Mouse (Mus musculus) forebrain, postnatal 0 days (tissue): ENCODE measurements at regions not wholly inside any gene's neighbourhood (a gene's known extent, or its start where the extent isn't known, plus 50 kb on each side); places are given as distances from the start of the nearest gene placed in this dataset.

ENCODE experiments used
- ATAC-seq: fragments of 200-750 bp; cut with Nextera tagmentation; 2 replicates; pipeline ENCODE4 v1.8.0; 2017; ENCODE audit warnings: mild to moderate bottlenecking, moderate library complexity
- DNase-seq: peaks from one replicate; pipeline ENCODE4 v3.0.0-alpha.2; 2015
- H3K27ac ChIP-seq: fragments of 300-500 bp; sonication (generic); 2 replicates; pipeline ENCODE4 v1.5.1; 2014; ENCODE audit warnings: low read depth, mild to moderate bottlenecking, antibody characterized with exemption, low read length, moderate library complexity, mixed read lengths
- H3K27me3 ChIP-seq: fragments of 300-500 bp; sonication (generic); 2 replicates; pipeline ENCODE4 v1.6.1; 2014; ENCODE audit warnings: mild to moderate bottlenecking, low read length, mixed read lengths; ENCODE audit not compliant: insufficient read depth
- H3K36me3 ChIP-seq: fragments of 300-500 bp; sonication (generic); 2 replicates; pipeline ENCODE4 v1.6.1; 2014; ENCODE audit warnings: mild to moderate bottlenecking, moderate library complexity; ENCODE audit not compliant: insufficient read depth
- H3K4me1 ChIP-seq: fragments of 300-500 bp; sonication (generic); 2 replicates; pipeline ENCODE4 v1.6.1; 2014; ENCODE audit warnings: antibody characterized with exemption; ENCODE audit not compliant: insufficient read depth
- H3K4me2 ChIP-seq: fragments of 300-500 bp; sonication (generic); 2 replicates; pipeline ENCODE4 v1.6.1; 2014; ENCODE audit warnings: low read depth, mild to moderate bottlenecking, moderate library complexity
- H3K4me3 ChIP-seq: fragments of 300-500 bp; sonication (generic); 2 replicates; pipeline ENCODE4 v1.5.1; 2014; ENCODE audit warnings: low read depth, low read length, mixed read lengths
- H3K9ac ChIP-seq: fragments of 300-500 bp; sonication (generic); 2 replicates; pipeline ENCODE4 v1.6.1; 2014; ENCODE audit warnings: mild to moderate bottlenecking
- H3K9me3 ChIP-seq: fragments of 300-500 bp; sonication (generic); 2 replicates; pipeline ENCODE4 v1.6.1; 2016; ENCODE audit warnings: low read length
- CTCF ChIP-seq: sonication (generic); IDR thresholded peaks from 2 replicates; pipeline ENCODE4 v1.5.1; 2016; ENCODE audit warnings: antibody characterized with exemption, control low read depth, low read depth
- WGBS: fragments of 180-500 bp; shearing (Covaris S2); extraction: QIAGEN DNeasy Blood & Tissue Kit; methylation state at CpG from one replicate; pipeline ENCODE4 v1.1.7; 2014; 5-methylcytosine and 5-hydroxymethylcytosine counted together

DNA sequence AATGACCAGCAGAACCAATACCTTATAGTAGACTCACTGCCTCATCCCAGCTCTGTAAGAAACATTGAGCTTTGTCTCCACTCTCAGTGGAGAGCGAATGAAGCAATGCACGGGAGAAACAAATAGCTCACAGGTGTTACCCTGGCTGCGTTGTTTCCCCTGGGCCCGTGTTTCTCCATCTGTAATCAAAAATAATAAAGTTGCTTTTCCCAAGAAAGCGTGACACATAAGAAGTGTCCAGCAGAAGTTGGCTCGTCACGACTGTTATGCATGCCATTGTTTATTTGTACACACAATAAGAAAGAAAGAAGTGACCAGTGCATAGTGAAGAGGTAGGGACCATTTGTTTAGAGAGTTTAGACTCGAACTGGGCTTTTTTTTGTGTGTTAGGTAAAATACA lies 171.3 kb upstream of the Frmd6 start:
- Histone ChIP-seq H3K4me2 (no peak overlapping the region), H3K4me3 (no peak overlapping the region), H3K27ac (no peak overlapping the region), H3K4me1 (0 out of 2 replicates have a peak, but pooled peaks cover 5% of the 10 kb centered on the region), H3K9me3 (no peaks in the 10 kb centered on the region), H3K9ac (no peak overlapping the region), H3K27me3 (no peaks in the 10 kb centered on the region), H3K36me3 (no peaks in the 10 kb centered on the region)
- ATAC-seq (no peak), DNase-seq (no peak)
- 70% methylated on average over 8 of the region's 8 CpGs for WGBS
- no peak for TF ChIP-seq CTCF

DNA sequence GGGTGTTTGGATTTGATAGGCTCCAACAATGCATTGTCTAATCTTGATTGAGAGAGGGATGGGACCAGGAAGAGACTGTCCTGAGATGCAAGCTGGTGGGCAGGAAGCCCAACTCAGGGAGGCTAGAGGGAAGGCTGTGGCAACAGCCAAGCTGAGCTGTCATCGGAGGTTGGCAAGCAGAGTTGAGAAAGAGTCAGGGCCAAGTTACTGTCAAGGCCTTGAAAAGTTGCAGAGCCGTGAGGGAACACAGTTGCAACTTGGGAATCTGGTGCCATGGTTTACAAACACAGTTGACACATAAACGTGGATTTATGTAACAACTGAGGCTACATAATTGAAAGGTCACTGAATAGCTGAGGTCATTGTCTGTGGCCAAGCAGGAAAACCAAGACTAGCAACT lies 170.8 kb upstream of the Frmd6 start:
- DNase-seq: peak; percentile 84
- no peaks in the 10 kb centered on the region for H3K9me3 ChIP-seq
- H3K36me3 ChIP-seq: no peaks in the 10 kb centered on the region
- WGBS: 38% methylated on average over 3 of the region's 3 CpGs
- 0 out of 2 replicates have a peak, but pooled peaks cover 5% of the 10 kb centered on the region for H3K4me1 ChIP-seq
- TF ChIP-seq CTCF: no peak
- ATAC-seq: peak; percentile 70
- no peak overlapping the region for H3K9ac ChIP-seq
- H3K27ac ChIP-seq: no peak overlapping the region
- H3K27me3 ChIP-seq: no peaks in the 10 kb centered on the region
- H3K4me3 ChIP-seq: no peak overlapping the region
- H3K4me2 ChIP-seq: no peak overlapping the region

DNA sequence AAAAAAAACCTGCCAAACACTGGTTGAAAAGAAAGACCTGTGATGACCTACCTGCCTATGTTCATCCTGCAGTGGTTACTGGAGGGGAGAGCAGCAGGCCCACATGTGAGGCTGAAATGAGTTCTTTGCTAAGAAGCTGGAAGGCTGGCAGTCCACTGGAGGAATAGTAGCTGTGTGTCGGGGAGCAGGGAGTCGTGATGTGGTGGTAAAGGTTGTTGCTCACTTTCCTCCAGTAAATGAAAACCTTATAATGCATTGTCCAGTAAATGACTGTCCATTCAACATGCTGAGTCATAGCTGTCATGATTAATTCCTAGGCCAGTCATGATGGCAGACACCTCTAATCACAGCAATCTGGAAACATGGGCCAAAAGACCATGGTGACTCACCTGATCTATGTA lies 169.9 kb upstream of the Frmd6 start:
- H3K9me3 ChIP-seq: no peaks in the 10 kb centered on the region
- no peak overlapping the region for H3K9ac ChIP-seq
- 95% methylated on average over 2 of the region's 2 CpGs for WGBS
- no peaks in the 10 kb centered on the region for H3K36me3 ChIP-seq
- H3K4me2 ChIP-seq: no peak overlapping the region
- no peak for TF ChIP-seq CTCF
- H3K4me3 ChIP-seq: no peak overlapping the region
- no peak for ATAC-seq
- no peak overlapping the region for H3K27ac ChIP-seq
- DNase-seq: no peak
- H3K4me1 ChIP-seq: 0 out of 2 replicates have a peak, but pooled peaks cover 5% of the 10 kb centered on the region
- H3K27me3 ChIP-seq: no peaks in the 10 kb centered on the region

DNA sequence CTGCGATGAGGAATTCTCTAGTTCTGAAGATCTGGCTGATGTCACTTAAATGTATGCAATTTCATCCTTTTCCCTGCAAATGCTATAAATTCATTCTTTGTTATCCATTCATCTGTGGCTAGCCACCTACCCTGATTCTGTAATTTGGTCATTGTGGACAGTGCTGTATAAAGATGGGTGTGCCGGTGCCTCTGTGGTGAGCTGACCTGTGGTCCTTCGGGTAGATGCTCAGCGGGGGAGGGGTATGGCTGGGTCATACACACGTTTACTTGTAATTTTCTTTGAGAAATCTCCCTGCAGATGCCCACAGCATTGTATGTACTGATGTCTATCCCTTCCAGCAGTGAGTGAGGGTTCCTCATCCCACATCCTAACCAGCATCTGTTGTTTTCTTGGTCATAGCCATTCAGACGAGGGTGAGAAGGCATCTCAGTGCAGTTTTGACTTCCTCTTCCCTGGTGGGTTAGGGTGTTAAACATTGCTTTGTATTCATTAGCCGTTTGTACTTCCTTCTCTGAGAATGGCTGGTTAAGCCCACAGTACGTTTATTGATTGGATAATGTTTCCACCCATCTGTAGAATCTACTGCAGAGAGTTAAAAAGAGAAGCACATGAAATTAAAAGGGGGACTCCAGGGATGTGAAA lies 169.3 kb upstream of the Frmd6 start:
- no peaks in the 10 kb centered on the region for H3K27me3 ChIP-seq
- H3K4me1 ChIP-seq: 0 out of 2 replicates have a peak, but pooled peaks cover 5% of the 10 kb centered on the region
- no peak overlapping the region for H3K4me2 ChIP-seq
- H3K4me3 ChIP-seq: no peak overlapping the region
- 68% methylated on average over 8 of the region's 8 CpGs for WGBS
- no peaks in the 10 kb centered on the region for H3K36me3 ChIP-seq
- H3K9me3 ChIP-seq: no peaks in the 10 kb centered on the region
- ATAC-seq (no peak), DNase-seq (no peak)
- no peak overlapping the region for H3K9ac ChIP-seq
- TF ChIP-seq CTCF: no peak
- no peak overlapping the region for H3K27ac ChIP-seq

DNA sequence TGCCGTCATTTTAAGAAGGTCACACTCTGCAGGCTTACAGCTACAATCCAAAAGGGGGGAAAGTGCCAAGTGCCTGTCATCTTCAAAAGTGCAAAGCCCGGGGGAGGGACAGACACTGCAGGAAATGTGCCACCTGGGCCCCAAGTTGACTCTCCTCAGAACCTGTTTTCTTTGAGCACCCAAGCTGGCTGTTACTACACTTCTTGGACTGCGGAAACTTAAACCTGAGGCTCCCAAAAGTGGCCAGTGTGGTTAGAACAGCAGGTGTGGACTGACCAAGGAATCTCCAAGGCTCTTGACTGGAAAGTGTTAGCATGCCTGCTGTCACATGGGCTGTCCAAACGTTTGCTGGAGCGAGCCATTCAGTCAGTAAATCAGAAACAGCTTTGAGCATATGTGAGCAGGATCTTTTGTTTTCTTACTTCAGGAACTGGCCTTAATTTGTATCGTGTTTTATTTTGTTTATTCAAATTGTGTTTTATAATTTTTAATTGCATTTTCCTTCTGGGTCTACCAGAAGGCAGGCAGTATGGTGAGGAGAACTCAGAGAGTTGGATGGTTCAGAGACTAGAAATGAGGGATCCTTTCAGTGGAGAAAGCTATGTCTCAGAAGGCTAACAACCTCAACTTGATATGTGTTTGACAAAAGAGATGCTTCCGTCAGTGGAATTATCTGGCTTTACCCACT lies 168.4 kb upstream of the Frmd6 start:
- Histone ChIP-seq H3K4me3 (no peak overlapping the region), H3K4me1 (0 out of 2 replicates have a peak, but pooled peaks cover 5% of the 10 kb centered on the region), H3K36me3 (no peaks in the 10 kb centered on the region), H3K4me2 (no peak overlapping the region), H3K27me3 (no peaks in the 10 kb centered on the region), H3K9ac (no peak overlapping the region), H3K27ac (no peak overlapping the region), H3K9me3 (no peaks in the 10 kb centered on the region)
- DNase-seq: peak; percentile 63
- ATAC-seq: peak; percentile 84
- TF ChIP-seq CTCF: no peak
- 51% methylated on average over 7 of the region's 7 CpGs for WGBS

DNA sequence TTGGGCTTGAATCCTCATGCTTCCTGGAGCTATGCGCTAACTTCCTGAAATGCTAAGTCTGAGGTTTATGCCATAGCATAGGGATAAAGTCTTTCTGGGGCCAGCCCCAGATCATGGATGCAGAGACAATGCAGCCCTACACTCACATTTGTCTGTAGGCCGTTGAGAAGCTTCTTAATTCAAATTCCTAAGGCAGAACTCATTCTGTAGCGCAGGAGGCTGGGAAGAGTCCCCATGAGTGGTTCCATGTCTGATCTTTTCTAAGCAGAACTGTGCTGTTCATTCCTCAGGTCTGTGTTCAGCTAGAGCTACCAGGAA lies 167.9 kb upstream of the Frmd6 start:
- Histone ChIP-seq H3K4me3 (no peak overlapping the region), H3K4me1 (0 out of 2 replicates have a peak, but pooled peaks cover 5% of the 10 kb centered on the region), H3K36me3 (no peaks in the 10 kb centered on the region), H3K4me2 (no peak overlapping the region), H3K27me3 (no peaks in the 10 kb centered on the region), H3K9ac (no peak overlapping the region), H3K27ac (no peak overlapping the region), H3K9me3 (no peaks in the 10 kb centered on the region)
- WGBS: 67% methylated on average over 3 of the region's 3 CpGs
- ATAC-seq (no peak; the same call in 1 of the 2 replicates), DNase-seq (no peak)
- TF ChIP-seq CTCF: no peak

DNA sequence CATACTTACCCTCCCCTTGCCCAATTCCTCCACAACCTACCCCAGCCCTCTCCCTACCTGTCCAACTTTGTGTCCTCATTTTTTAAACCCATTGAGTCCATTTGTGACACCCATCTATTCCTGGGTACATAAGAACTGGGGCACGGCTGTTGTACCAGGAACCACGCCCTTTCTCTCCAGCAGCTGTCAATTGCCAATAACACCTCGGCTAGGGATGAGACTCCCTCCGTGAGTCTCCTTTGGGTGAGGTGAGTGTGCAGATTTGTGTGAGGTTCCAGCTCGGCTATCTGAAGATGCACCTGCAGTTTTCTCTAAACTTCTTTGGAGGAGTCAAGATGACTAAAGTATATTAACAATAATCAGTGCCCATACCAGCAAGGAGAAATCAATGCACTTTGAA lies 167.2 kb upstream of the Frmd6 start:
- Histone ChIP-seq H3K27ac (no peak overlapping the region), H3K9ac (no peak overlapping the region), H3K9me3 (no peaks in the 10 kb centered on the region), H3K4me3 (no peak overlapping the region), H3K4me1 (0 out of 2 replicates have a peak, but pooled peaks cover 5% of the 10 kb centered on the region), H3K36me3 (no peaks in the 10 kb centered on the region), H3K4me2 (no peak overlapping the region), H3K27me3 (no peaks in the 10 kb centered on the region)
- WGBS: 89% methylated on average over 5 of the region's 5 CpGs
- ATAC-seq (no peak), DNase-seq (no peak)
- no peak for TF ChIP-seq CTCF
